Mouse (Mus musculus): ENCODE measurements around the gene Tekt3. TPM values are rescaled to one million over a fixed set of nuclear protein-coding genes. Genes with fewer than 3 reads are reported as not detected.

Tekt3 gene
- not detected in 2 replicates for polyA plus RNA-seq (2015; fragmentation: Nextera tagmentation; extraction: Ambion mirVana)

GRCm38 (mm10) chr11:63061446-63061845 lies at the start of gene Tekt3:
Tekt3 (plus strand) TSS chr11:63061654.
- H3K4me2 ChIP-seq (ENCODE audit: low read depth, low read length) = no peak within 1 kb of the TSS
- no peaks in the 10 kb centered on the region for H3K9me3 ChIP-seq (replicated peaks; ENCODE audit: control insufficient read depth, low read length)
- no peak within 1 kb of the TSS for H3K9ac ChIP-seq (ENCODE audit: low read length)
- H3K36me3 ChIP-seq (ENCODE audit: control insufficient read depth, insufficient read depth) = no peaks in the 10 kb centered on the region
- WGBS = 14% methylated on average over 17 of the region's 17 CpGs
- no peaks in the 10 kb centered on the region; the same call in 1 of the 2 replicates for H3K27me3 ChIP-seq (ENCODE audit: control insufficient read depth, insufficient read depth, low read length)
- no peaks in the 10 kb centered on the region for H3K4me1 ChIP-seq (ENCODE audit: control insufficient read depth, insufficient read depth, low read length)
- ATAC-seq (replicated peaks; ENCODE audit: extremely low read depth, insufficient read depth, low FRiP score) = no peak
- H3K4me3 ChIP-seq (ENCODE audit: low read length) = no peak within 1 kb of the TSS
- H3K27ac ChIP-seq (ENCODE audit: low read length) = no peak within 1 kb of the TSS

DNA sequence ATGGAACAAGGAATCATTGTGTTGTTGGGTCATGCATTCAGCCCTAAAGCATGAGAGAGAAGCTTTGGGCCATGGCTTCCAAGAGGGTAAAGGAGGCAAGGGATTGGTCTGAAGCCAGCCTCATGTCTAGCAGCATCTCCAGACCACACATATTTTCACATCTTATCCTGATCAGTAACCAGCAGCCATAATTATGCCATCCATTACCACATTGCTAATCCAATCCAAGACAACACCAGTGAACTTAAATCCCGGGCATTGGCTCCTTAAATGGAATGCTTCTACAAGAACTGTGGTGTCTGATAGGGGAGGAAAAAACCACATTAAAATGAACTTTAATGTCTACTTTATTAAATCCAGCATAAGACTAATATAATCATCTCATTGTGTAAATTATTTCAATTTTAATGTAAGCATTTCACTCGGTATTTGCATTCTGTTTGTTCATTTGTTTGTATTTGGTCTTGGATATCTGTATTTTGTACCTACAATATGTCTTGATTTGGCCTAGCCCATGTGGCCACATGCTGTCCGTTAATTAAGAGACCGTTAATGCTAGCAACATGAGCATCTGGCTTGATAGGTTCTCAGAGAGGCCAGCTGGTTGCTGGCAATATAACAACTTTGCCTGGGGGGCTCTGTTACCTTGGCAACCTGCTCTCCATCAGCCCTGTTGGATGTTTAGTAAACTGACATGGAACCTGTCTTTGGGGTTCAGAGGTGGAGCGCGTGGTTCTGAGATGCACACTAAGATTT lies 43.9 kb upstream of the Tekt3 start:
- Histone ChIP-seq H3K9me3 (replicated peaks; ENCODE audit: control insufficient read depth, low read length) (no peaks in the 10 kb centered on the region), H3K9ac (ENCODE audit: low read length) (no peak overlapping the region), H3K4me3 (ENCODE audit: low read length) (no peak overlapping the region), H3K4me2 (ENCODE audit: low read depth, low read length) (no peak overlapping the region), H3K27ac (ENCODE audit: low read length) (no peak overlapping the region), H3K4me1 (ENCODE audit: control insufficient read depth, insufficient read depth, low read length) (no peaks in the 10 kb centered on the region), H3K36me3 (ENCODE audit: control insufficient read depth, insufficient read depth) (no peaks in the 10 kb centered on the region), H3K27me3 (ENCODE audit: control insufficient read depth, insufficient read depth, low read length) (no peaks in the 10 kb centered on the region)
- 86% methylated on average over 6 of the region's 6 CpGs for WGBS
- no peak for ATAC-seq (replicated peaks; ENCODE audit: extremely low read depth, insufficient read depth, low FRiP score)

- Histone ChIP-seq H3K27me3 (ENCODE audit: control insufficient read depth, insufficient read depth, low read length) (no peaks in the 10 kb centered on the region), H3K27ac (ENCODE audit: low read length) (no peak overlapping the region), H3K9me3 (replicated peaks; ENCODE audit: control insufficient read depth, low read length) (no peaks in the 10 kb centered on the region), H3K4me1 (ENCODE audit: control insufficient read depth, insufficient read depth, low read length) (no peaks in the 10 kb centered on the region), H3K36me3 (ENCODE audit: control insufficient read depth, insufficient read depth) (no peaks in the 10 kb centered on the region), H3K4me3 (ENCODE audit: low read length) (no peak overlapping the region), H3K9ac (ENCODE audit: low read length) (no peak overlapping the region), H3K4me2 (ENCODE audit: low read depth, low read length) (no peak overlapping the region)
- no peak for ATAC-seq (replicated peaks; ENCODE audit: extremely low read depth, insufficient read depth, low FRiP score)
- 76% methylated on average over 6 of the region's 6 CpGs for WGBS
These were observed 43.3 kb upstream of the Tekt3 start for GRCm38 (mm10) chr11:63018083-63018622.

DNA sequence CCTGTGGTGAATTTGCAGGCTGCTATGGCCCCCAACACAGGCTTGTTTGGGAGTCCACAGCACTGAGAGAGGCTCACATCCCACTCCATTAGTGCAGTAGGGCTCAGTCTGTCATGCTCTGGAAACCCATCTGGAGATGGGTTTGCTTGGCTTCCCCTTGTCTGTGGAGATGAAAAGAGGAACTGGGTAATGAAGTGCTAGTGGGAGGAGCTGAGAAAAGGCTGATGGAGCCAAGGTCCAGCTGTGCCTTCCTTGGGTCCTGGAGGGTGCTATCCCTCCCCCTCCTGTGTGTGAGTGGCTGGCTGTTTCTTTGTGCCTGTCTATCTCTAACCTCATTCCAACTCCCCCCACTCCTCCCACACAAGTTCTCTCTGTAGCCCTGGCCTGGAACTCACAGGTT lies 40.8 kb upstream of the Tekt3 start:
- no peak overlapping the region for H3K27ac ChIP-seq (ENCODE audit: low read length)
- peaks cover 4% of the 10 kb centered on the region; the same call in 1 of the 2 replicates for H3K4me1 ChIP-seq (ENCODE audit: control insufficient read depth, insufficient read depth, low read length)
- no peak overlapping the region for H3K4me3 ChIP-seq (ENCODE audit: low read length)
- H3K9ac ChIP-seq (ENCODE audit: low read length) = no peak overlapping the region
- no peak overlapping the region for H3K4me2 ChIP-seq (ENCODE audit: low read depth, low read length)
- ATAC-seq (replicated peaks; ENCODE audit: extremely low read depth, insufficient read depth, low FRiP score) = no peak; the same call in 1 of the 2 replicates
- no peaks in the 10 kb centered on the region for H3K36me3 ChIP-seq (ENCODE audit: control insufficient read depth, insufficient read depth)
- no peaks in the 10 kb centered on the region for H3K9me3 ChIP-seq (replicated peaks; ENCODE audit: control insufficient read depth, low read length)
- no peaks in the 10 kb centered on the region for H3K27me3 ChIP-seq (ENCODE audit: control insufficient read depth, insufficient read depth, low read length)

GRCm38 (mm10) chr11:63021141-63021806 lies 40.2 kb upstream of the Tekt3 start:
- H3K36me3 ChIP-seq (ENCODE audit: control insufficient read depth, insufficient read depth) = no peaks in the 10 kb centered on the region
- no peaks in the 10 kb centered on the region for H3K9me3 ChIP-seq (replicated peaks; ENCODE audit: control insufficient read depth, low read length)
- H3K9ac ChIP-seq (ENCODE audit: low read length) = no peak overlapping the region
- no peak overlapping the region for H3K4me2 ChIP-seq (ENCODE audit: low read depth, low read length)
- peaks cover 4% of the 10 kb centered on the region; the same call in 1 of the 2 replicates for H3K4me1 ChIP-seq (ENCODE audit: control insufficient read depth, insufficient read depth, low read length)
- H3K27me3 ChIP-seq (ENCODE audit: control insufficient read depth, insufficient read depth, low read length) = no peaks in the 10 kb centered on the region
- no peak overlapping the region for H3K27ac ChIP-seq (ENCODE audit: low read length)
- ATAC-seq (replicated peaks; ENCODE audit: extremely low read depth, insufficient read depth, low FRiP score) = no peak
- H3K4me3 ChIP-seq (ENCODE audit: low read length) = no peak overlapping the region
- WGBS = 65% methylated on average over 5 of the region's 5 CpGs

DNA sequence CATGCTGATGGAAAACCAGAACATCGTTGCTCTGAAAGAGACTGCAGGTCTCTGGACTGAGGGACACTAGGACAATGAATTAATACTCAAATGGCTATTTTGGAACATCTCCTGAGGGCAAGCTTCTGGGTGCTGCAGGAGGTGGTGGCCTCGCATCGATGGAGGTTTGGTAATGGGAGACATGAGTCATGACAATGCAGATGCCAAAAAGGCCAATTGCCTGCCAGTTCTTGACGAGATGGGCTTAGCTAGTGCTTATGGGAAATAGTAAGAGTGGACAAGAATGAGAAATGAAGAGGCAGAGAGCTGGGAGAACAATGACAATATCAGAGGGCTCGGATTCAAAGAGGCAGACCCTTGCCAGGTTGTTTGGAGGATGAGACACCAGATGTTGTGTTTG lies 38.0 kb upstream of the Tekt3 start:
- no peak overlapping the region for H3K4me2 ChIP-seq (ENCODE audit: low read depth, low read length)
- no peak overlapping the region for H3K9ac ChIP-seq (ENCODE audit: low read length)
- H3K4me3 ChIP-seq (ENCODE audit: low read length) = no peak overlapping the region
- H3K4me1 ChIP-seq (ENCODE audit: control insufficient read depth, insufficient read depth, low read length) = peaks cover 8% of the 10 kb centered on the region
- H3K9me3 ChIP-seq (replicated peaks; ENCODE audit: control insufficient read depth, low read length) = no peaks in the 10 kb centered on the region
- H3K36me3 ChIP-seq (ENCODE audit: control insufficient read depth, insufficient read depth) = no peaks in the 10 kb centered on the region
- no peaks in the 10 kb centered on the region for H3K27me3 ChIP-seq (ENCODE audit: control insufficient read depth, insufficient read depth, low read length)
- 53% methylated on average over 5 of the region's 5 CpGs for WGBS
- ATAC-seq (replicated peaks; ENCODE audit: extremely low read depth, insufficient read depth, low FRiP score) = no peak
- no peak overlapping the region for H3K27ac ChIP-seq (ENCODE audit: low read length)

- no peak overlapping the region for H3K27ac ChIP-seq (ENCODE audit: low read length)
- H3K4me1 ChIP-seq (ENCODE audit: control insufficient read depth, insufficient read depth, low read length) = peaks cover 8% of the 10 kb centered on the region
These were observed 37.3 kb upstream of the Tekt3 start for GRCm38 (mm10) chr11:63024136-63024535.

DNA sequence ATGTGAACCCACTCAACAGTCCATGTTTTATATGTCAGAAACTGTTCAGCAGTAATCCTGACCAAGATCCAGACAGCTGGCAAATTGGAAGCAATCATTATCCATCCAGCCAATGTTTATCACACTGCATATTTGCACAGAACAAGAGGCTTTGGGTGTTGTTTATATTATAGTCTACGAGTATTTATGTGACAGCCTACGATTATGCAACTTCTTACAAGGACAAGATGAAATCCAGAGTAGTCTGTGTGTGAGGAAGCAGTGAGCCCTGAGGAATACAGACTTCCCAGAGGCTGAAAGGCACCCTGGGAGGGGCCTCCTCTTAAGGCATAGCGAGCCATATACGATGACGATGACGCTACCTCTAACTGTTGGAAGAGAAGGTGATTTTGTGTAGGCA lies 36.0 kb upstream of the Tekt3 start:
- no peak overlapping the region for H3K9ac ChIP-seq (ENCODE audit: low read length)
- H3K4me3 ChIP-seq (ENCODE audit: low read length) = no peak overlapping the region
- no peak overlapping the region for H3K4me2 ChIP-seq (ENCODE audit: low read depth, low read length)
- no peaks in the 10 kb centered on the region for H3K9me3 ChIP-seq (replicated peaks; ENCODE audit: control insufficient read depth, low read length)
- no peaks in the 10 kb centered on the region for H3K27me3 ChIP-seq (ENCODE audit: control insufficient read depth, insufficient read depth, low read length)
- peaks cover 8% of the 10 kb centered on the region for H3K4me1 ChIP-seq (ENCODE audit: control insufficient read depth, insufficient read depth, low read length)
- no peaks in the 10 kb centered on the region for H3K36me3 ChIP-seq (ENCODE audit: control insufficient read depth, insufficient read depth)
- ATAC-seq (replicated peaks; ENCODE audit: extremely low read depth, insufficient read depth, low FRiP score) = no peak
- WGBS = 67% methylated on average over 6 of the region's 6 CpGs
- no peak overlapping the region for H3K27ac ChIP-seq (ENCODE audit: low read length)

More at GRCm38 (mm10) chr11:63024136-63024535, 37.3 kb upstream of the Tekt3 start:
- no peak overlapping the region for H3K4me3 ChIP-seq (ENCODE audit: low read length)
- no peaks in the 10 kb centered on the region for H3K9me3 ChIP-seq (replicated peaks; ENCODE audit: control insufficient read depth, low read length)
- no peaks in the 10 kb centered on the region for H3K36me3 ChIP-seq (ENCODE audit: control insufficient read depth, insufficient read depth)
- WGBS = 17% methylated on average over 2 of the region's 2 CpGs
- H3K4me2 ChIP-seq (ENCODE audit: low read depth, low read length) = no peak overlapping the region
- no peak overlapping the region for H3K9ac ChIP-seq (ENCODE audit: low read length)
- no peak for ATAC-seq (replicated peaks; ENCODE audit: extremely low read depth, insufficient read depth, low FRiP score)
- H3K27me3 ChIP-seq (ENCODE audit: control insufficient read depth, insufficient read depth, low read length) = no peaks in the 10 kb centered on the region

- no peaks in the 10 kb centered on the region for H3K27me3 ChIP-seq (ENCODE audit: control insufficient read depth, insufficient read depth, low read length)
- no peak overlapping the region for H3K4me3 ChIP-seq (ENCODE audit: low read length)
- H3K9ac ChIP-seq (ENCODE audit: low read length) = no peak overlapping the region
- no peak for ATAC-seq (replicated peaks; ENCODE audit: extremely low read depth, insufficient read depth, low FRiP score)
- no peaks in the 10 kb centered on the region for H3K36me3 ChIP-seq (ENCODE audit: control insufficient read depth, insufficient read depth)
- no peak overlapping the region for H3K4me2 ChIP-seq (ENCODE audit: low read depth, low read length)
- H3K4me1 ChIP-seq (ENCODE audit: control insufficient read depth, insufficient read depth, low read length) = peaks cover 8% of the 10 kb centered on the region
- no peak overlapping the region for H3K27ac ChIP-seq (ENCODE audit: low read length)
- H3K9me3 ChIP-seq (replicated peaks; ENCODE audit: control insufficient read depth, low read length) = no peaks in the 10 kb centered on the region
- 32% methylated on average over 9 of the region's 9 CpGs for WGBS
These were observed 34.8 kb upstream of the Tekt3 start for GRCm38 (mm10) chr11:63026651-63027141.
